Mouse (Mus musculus): ENCODE measurements around the gene Rnaset2a. TPM values are rescaled to one million over a fixed set of nuclear protein-coding genes. Genes with fewer than 3 reads are reported as not detected.
A peak's percentile ranks its signal among the peaks of the same experiment; 100 is the strongest.
"Not testable (repeated sequence)": the region's sequence is repeated elsewhere in the genome, so short reads cannot be mapped to it uniquely, and the experiment has no call there.

Gene Rnaset2a
- 10 to 100 TPM; 41.7 to 42.4 TPM for total RNA-seq (2021)
- long read RNA-seq, experiment 1, transcript Rnaset2a-201 (9 exons, 1,793 nt): major isoform, 160 of 314 reads
- long read RNA-seq, experiment 1, partial matches to known transcripts: 9 of 314 reads
- long read RNA-seq, experiment 1, other reads (novel, unspliced or antisense): 145 of 314 reads
- long read RNA-seq, experiment 2, transcript Rnaset2a-201 (9 exons, 1,793 nt): major isoform, 74 of 99 reads
- long read RNA-seq, experiment 2, partial matches to known transcripts: 0 of 99 reads
- long read RNA-seq, experiment 2, other reads (novel, unspliced or antisense): 24 of 99 reads

GRCm38 (mm10) chr17:8147439-8148316, at the start of gene Rnaset2a, which contains the start of gene Gm49673:
Gene Rnaset2a, minus strand, starts transcription at chr17:8148097.
Gene Gm49673, minus strand, starts transcription at chr17:8147788.
- peak; percentile 43 for DNase-seq

GRCm38 (mm10) chr17:8197652-8198051, 49.8 kb upstream of the Rnaset2a start:
- DNase-seq: no peak

GRCm38 (mm10) chr17:8195685-8196376, 47.9 kb upstream of the Rnaset2a start:
- no peak for DNase-seq

GRCm38 (mm10) chr17:8193678-8194077, 45.8 kb upstream of the Rnaset2a start:
- no peak for DNase-seq

- no peak for DNase-seq
Measured at GRCm38 (mm10) chr17:8184217-8184616, 36.3 kb upstream of the Rnaset2a start.

GRCm38 (mm10) chr17:8183815-8184214, 35.9 kb upstream of the Rnaset2a start:
- DNase-seq: no peak

- DNase-seq: no peak
Measured at GRCm38 (mm10) chr17:8177090-8177489, 29.2 kb upstream of the Rnaset2a start.

GRCm38 (mm10) chr17:8171081-8171480, 23.2 kb upstream of the Rnaset2a start:
- DNase-seq: no peak

- no peak for DNase-seq
Measured at GRCm38 (mm10) chr17:8170331-8170730, 22.4 kb upstream of the Rnaset2a start.

- DNase-seq: peak; percentile 47
Measured at GRCm38 (mm10) chr17:8167436-8167835, 19.5 kb upstream of the Rnaset2a start.

GRCm38 (mm10) chr17:8166454-8166853, 18.6 kb upstream of the Rnaset2a start:
- not testable (repeated sequence) for DNase-seq

- DNase-seq: not testable (repeated sequence)
Measured at GRCm38 (mm10) chr17:8165977-8166376, 18.1 kb upstream of the Rnaset2a start.

GRCm38 (mm10) chr17:8165608-8165945, 17.7 kb upstream of the Rnaset2a start:
- peak; percentile 38 for DNase-seq

GRCm38 (mm10) chr17:8164701-8165607, 17.1 kb upstream of the Rnaset2a start, which contains the start of gene Fgfr1op:
Gene Fgfr1op, plus strand, starts transcription at chr17:8165501.
- DNase-seq: peak; percentile 41

GRCm38 (mm10) chr17:8160969-8161368, 13.1 kb upstream of the Rnaset2a start:
- DNase-seq: peak; percentile 32

- not testable (repeated sequence) for DNase-seq
Measured at GRCm38 (mm10) chr17:8158627-8159026, 10.7 kb upstream of the Rnaset2a start.

GRCm38 (mm10) chr17:8155982-8156381, 8.1 kb upstream of the Rnaset2a start:
- not testable (repeated sequence) for DNase-seq

- not testable (repeated sequence) for DNase-seq
Measured at GRCm38 (mm10) chr17:8155010-8155409, 7.1 kb upstream of the Rnaset2a start.

- not testable (repeated sequence) for DNase-seq
Measured at GRCm38 (mm10) chr17:8146931-8147330, 966 bp downstream of the Rnaset2a start.

GRCm38 (mm10) chr17:8143802-8144673, 3.9 kb downstream of the Rnaset2a start:
- peak; percentile 34 for DNase-seq
